Mouse (Mus musculus): ENCODE measurements at regions not wholly inside any gene's neighbourhood (a gene's known extent, or its start where the extent isn't known, plus 50 kb on each side); places are given as distances from the start of the nearest gene placed in this dataset.

DNA sequence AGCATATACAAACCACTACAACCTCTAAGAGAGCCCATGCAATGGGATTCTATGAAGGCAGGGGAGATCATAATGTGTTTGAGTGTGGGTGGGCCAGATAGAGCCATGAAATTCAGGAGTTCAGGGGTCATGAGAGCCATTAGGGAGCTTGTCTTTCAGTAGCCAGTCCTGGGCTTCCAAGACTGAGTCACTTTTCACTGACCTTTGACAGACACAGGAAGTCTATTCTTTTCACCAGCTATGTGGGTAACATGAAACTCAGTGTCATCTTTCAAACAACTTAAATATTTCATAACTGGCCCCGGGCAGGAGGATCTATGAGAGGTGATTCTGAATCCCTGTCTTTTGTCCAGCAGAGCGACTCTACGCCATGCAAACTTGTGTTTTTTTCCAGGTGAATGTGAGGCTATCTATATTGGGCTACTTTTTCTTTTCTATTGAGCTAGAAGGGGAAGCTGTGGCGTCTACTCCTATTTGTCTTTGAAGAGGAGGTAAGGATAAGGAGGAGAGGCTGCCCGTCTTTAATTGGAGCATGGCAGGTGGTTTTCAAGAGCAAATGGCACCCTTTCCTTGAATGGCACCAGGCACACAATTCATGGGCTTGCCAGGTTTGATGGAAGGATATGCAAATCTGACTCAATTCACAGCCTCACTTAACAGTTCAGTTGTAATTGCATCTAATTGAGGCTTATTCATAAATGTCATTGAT lies 95.6 kb upstream of the Chd2 start:
- Histone ChIP-seq H3K9me3 (peaks cover 5% of the 10 kb centered on the region), H3K9ac (replicated peaks) (no peak overlapping the region), H3K27ac (no peak overlapping the region), H3K4me3 (replicated peaks) (no peak overlapping the region), H3K4me2 (no peak overlapping the region), H3K27me3 (no peaks in the 10 kb centered on the region), H3K4me1 (replicated peaks) (no peaks in the 10 kb centered on the region), H3K36me3 (no peaks in the 10 kb centered on the region)
- ATAC-seq (ENCODE audit: insufficient number of reproducible peaks, insufficient read depth, low FRiP score, low TSS enrichment, low read depth), result no peak
- WGBS, result 68% methylated on average over 5 of the region's 5 CpGs

DNA sequence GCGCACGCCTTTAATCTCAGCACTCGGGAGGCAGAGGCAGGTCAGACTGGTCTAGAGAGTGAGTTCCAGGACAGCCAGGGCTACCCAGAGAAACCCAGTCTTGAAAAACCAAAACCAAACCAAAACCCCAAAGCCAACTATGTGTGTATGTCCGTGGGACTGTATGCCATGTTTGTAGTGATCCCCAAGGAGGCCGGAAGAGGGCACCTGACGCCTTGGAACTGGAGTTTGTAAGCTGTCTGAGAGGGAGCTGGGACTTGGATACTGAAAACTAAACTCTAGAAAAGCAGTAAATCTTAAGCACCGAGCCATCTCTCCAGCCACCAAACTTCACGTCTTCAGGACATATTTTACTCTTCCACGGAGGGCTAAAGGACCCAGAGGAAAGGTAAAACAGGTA lies 93.8 kb upstream of the Chd2 start:
- peaks cover 9% of the 10 kb centered on the region for H3K9me3 ChIP-seq
- WGBS, result 90% methylated on average over 9 of the region's 9 CpGs
- H3K4me1 ChIP-seq (replicated peaks), result no peaks in the 10 kb centered on the region
- no peaks in the 10 kb centered on the region for H3K27me3 ChIP-seq
- no peak overlapping the region for H3K9ac ChIP-seq (replicated peaks)
- no peak overlapping the region for H3K27ac ChIP-seq
- no peak overlapping the region for H3K4me2 ChIP-seq
- no peak overlapping the region for H3K4me3 ChIP-seq (replicated peaks)
- ATAC-seq (ENCODE audit: insufficient number of reproducible peaks, insufficient read depth, low FRiP score, low TSS enrichment, low read depth), result no peak
- H3K36me3 ChIP-seq, result no peaks in the 10 kb centered on the region

DNA sequence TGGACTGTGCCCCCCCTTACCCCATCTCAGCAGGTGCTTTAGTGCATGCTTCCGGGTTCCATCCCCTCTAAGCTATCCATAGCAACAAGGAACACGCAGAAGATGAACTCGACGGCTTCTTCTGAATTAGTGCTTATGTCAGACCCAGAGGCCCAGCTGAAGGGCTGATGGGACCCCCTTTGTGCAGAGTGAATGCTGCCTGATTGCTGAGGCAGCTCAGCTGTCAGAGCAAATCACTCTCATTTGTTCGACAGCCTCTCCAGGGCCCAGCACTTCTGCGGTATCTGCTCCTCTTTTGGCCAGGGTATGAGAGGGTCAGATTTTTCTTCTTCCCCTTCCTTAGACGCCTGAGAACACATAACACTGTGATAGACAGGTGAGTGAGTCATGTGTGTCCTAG lies 89.2 kb upstream of the Chd2 start:
- peaks cover 18% of the 10 kb centered on the region for H3K4me1 ChIP-seq (replicated peaks)
- H3K4me3 ChIP-seq (replicated peaks), result no peak overlapping the region
- ATAC-seq (ENCODE audit: insufficient number of reproducible peaks, insufficient read depth, low FRiP score, low TSS enrichment, low read depth), result no peak
- H3K36me3 ChIP-seq, result no peaks in the 10 kb centered on the region
- H3K27ac ChIP-seq, result no peak overlapping the region
- WGBS, result 84% methylated on average over 7 of the region's 7 CpGs
- no peaks in the 10 kb centered on the region for H3K27me3 ChIP-seq
- H3K4me2 ChIP-seq, result no peak overlapping the region
- peaks cover 9% of the 10 kb centered on the region for H3K9me3 ChIP-seq
- no peak overlapping the region for H3K9ac ChIP-seq (replicated peaks)

DNA sequence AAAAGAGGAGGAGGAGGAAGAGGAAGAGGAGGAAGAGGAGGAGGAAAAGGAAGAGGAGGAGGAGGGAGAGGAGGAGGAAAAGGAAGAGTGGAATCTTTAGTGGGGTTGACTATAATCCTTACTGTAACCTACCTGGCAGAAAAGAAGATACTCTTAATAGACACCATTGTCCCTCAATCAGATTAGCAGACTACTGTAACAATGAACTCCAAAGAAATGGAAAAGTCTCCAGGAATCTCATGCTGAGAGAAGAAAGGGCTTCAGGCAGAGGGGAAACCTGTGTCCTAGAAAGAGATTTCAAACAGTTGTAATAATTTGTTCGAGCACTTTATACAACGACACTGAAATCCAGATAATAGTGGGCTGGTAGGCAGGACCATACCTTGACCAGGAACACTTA lies 87.6 kb upstream of the Chd2 start:
- ATAC-seq (ENCODE audit: insufficient number of reproducible peaks, insufficient read depth, low FRiP score, low TSS enrichment, low read depth), result no peak
- H3K9me3 ChIP-seq, result peaks cover 9% of the 10 kb centered on the region
- no peaks in the 10 kb centered on the region for H3K36me3 ChIP-seq
- H3K4me2 ChIP-seq, result no peak overlapping the region
- H3K27me3 ChIP-seq, result no peaks in the 10 kb centered on the region
- H3K27ac ChIP-seq, result no peak overlapping the region
- H3K4me1 ChIP-seq (replicated peaks), result peaks cover 25% of the 10 kb centered on the region
- H3K9ac ChIP-seq (replicated peaks), result no peak overlapping the region
- H3K4me3 ChIP-seq (replicated peaks), result no peak overlapping the region
- 81% methylated on average over 2 of the region's 2 CpGs for WGBS

DNA sequence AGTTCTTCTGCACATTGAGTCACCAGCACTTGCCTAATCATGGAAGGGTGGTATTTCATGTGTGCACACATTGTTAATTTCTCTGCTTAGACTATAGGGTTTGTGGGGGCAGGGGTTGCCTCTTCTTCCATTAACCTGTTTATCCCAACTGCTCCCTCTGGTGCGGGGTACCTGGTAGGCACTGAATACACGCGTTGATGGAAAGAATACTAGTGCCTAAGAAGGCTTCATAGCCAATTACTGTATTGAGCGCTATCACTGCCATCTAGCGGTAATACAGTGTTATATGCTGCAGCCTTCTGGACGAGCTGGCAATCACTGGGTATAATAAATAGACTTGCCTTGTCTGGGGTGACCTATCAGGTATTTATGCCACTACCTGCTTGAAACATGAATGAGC lies 86.4 kb upstream of the Chd2 start:
- no peaks in the 10 kb centered on the region for H3K36me3 ChIP-seq
- no peak overlapping the region for H3K4me2 ChIP-seq
- H3K4me3 ChIP-seq (replicated peaks), result no peak overlapping the region
- H3K27me3 ChIP-seq, result no peaks in the 10 kb centered on the region
- H3K4me1 ChIP-seq (replicated peaks), result peaks cover 29% of the 10 kb centered on the region
- WGBS, result under 1% methylated on average over 6 of the region's 6 CpGs
- peak; percentile 71 for ATAC-seq (ENCODE audit: insufficient number of reproducible peaks, insufficient read depth, low FRiP score, low TSS enrichment, low read depth)
- no peak overlapping the region for H3K27ac ChIP-seq
- no peak overlapping the region for H3K9ac ChIP-seq (replicated peaks)
- H3K9me3 ChIP-seq, result peaks cover 9% of the 10 kb centered on the region

DNA sequence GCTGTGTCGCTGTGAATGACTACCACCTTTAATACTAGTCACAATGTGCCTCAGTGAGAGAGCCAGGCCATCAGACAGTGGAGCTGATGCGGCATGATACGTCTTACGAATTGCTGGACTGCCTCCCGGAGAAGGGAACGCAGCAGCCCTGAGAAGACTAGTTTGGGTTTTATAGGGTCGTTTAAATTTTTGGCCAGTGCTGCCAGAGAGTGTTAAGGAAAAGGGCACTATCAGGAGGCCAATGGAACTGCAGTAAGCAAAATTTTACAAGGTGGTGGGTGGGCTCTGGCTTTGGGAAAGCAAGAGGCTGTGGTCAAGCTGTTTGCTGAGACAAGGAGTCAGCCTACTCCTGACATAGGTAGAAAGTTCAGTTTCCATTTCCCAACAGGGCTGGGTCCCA lies 84.7 kb upstream of the Chd2 start:
- H3K9me3 ChIP-seq, result no peaks in the 10 kb centered on the region
- peak overlapping the region; percentile 39 for H3K4me2 ChIP-seq
- H3K4me3 ChIP-seq (replicated peaks), result no peak overlapping the region
- H3K36me3 ChIP-seq, result no peaks in the 10 kb centered on the region
- H3K9ac ChIP-seq (replicated peaks), result no peak overlapping the region
- H3K4me1 ChIP-seq (replicated peaks), result peaks cover 29% of the 10 kb centered on the region
- H3K27ac ChIP-seq, result peak overlapping the region; percentile 66
- no peaks in the 10 kb centered on the region for H3K27me3 ChIP-seq
- ATAC-seq (ENCODE audit: insufficient number of reproducible peaks, insufficient read depth, low FRiP score, low TSS enrichment, low read depth), result peak; percentile 40; the same call in 1 of the 2 replicates
- 22% methylated on average over 7 of the region's 7 CpGs for WGBS

DNA sequence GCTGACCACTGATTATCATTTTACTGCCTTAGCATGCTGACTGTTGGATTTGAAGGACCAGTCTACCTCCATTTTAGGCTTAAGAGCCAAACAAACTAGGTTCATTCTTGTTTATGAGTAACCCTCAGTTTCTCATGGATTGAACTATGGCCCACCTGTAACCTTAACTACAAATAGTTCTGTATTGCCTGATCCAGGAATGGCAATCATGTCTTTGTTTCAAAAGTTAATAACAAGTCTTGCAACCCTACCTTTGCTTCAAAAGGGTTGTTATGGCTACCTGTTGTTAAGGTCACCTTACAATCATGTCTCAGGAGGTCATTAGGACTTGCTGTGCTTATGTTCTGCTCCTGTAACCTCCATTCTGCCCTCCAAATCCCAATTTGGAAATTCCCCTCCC lies 84.0 kb upstream of the Chd2 start:
- no peaks in the 10 kb centered on the region for H3K27me3 ChIP-seq
- H3K9me3 ChIP-seq, result no peaks in the 10 kb centered on the region
- no peaks in the 10 kb centered on the region for H3K36me3 ChIP-seq
- H3K4me3 ChIP-seq (replicated peaks), result no peak overlapping the region
- H3K27ac ChIP-seq, result peak overlapping the region; percentile 66
- H3K4me2 ChIP-seq, result peak overlapping the region; percentile 39; the same call in 1 of the 2 replicates
- peaks cover 29% of the 10 kb centered on the region for H3K4me1 ChIP-seq (replicated peaks)
- ATAC-seq (ENCODE audit: insufficient number of reproducible peaks, insufficient read depth, low FRiP score, low TSS enrichment, low read depth), result no peak
- H3K9ac ChIP-seq (replicated peaks), result no peak overlapping the region

DNA sequence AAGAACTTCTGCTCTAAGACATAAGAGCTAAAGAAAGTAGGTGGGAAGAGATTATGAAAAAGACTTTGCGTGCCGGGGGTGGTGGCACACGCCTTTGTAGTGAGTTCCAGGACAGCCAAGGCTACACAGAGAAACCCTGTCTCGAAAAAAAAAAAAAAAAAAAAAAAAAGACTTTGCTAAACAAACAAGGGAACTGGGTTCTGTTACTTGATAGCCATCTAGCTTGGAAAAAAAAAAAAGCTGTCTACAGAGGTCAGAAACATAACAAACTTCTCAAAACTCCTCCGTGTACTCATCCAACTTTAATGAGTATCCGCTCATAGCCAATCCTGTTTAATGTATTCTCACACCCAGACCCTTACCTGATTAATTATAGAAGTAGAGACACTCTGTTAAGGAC lies 83.4 kb upstream of the Chd2 start:
- H3K4me3 ChIP-seq (replicated peaks), result no peak overlapping the region
- 64% methylated on average over 6 of the region's 6 CpGs for WGBS
- ATAC-seq (ENCODE audit: insufficient number of reproducible peaks, insufficient read depth, low FRiP score, low TSS enrichment, low read depth), result no peak

DNA sequence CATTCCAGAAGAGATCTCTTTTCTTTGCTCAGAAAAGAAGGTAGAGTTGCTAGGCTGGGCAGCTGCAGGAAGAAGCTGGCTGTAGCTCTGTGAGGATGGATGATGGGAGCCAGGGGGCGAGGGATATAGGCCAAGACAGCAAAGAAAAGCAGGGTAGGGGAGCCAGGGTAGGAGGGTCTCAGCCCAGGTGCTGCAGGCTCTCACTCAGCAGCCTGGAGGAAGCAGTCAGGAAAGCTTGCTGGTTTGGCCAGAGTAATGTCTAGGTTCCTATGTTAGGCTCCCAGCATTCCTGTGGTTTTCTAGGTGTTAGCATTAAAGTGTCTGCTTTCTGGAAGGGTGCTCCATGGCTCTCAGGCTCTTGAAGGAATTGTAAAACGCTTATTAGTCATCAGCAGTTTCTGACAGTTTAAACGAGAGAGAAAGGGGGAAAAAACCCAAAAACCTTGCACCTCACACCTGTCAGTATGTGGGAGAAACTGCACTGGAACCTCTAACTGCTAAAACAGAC lies 82.5 kb upstream of the Chd2 start:
- Histone ChIP-seq H3K4me1 (replicated peaks) (peaks cover 29% of the 10 kb centered on the region), H3K36me3 (no peaks in the 10 kb centered on the region), H3K4me2 (no peak overlapping the region), H3K27ac (peak overlapping the region; percentile 72), H3K9ac (replicated peaks) (no peak overlapping the region), H3K27me3 (no peaks in the 10 kb centered on the region), H3K9me3 (no peaks in the 10 kb centered on the region), H3K4me3 (replicated peaks) (no peak overlapping the region)
- no peak for ATAC-seq (ENCODE audit: insufficient number of reproducible peaks, insufficient read depth, low FRiP score, low TSS enrichment, low read depth)
- WGBS, result 70% methylated on average over 3 of the region's 3 CpGs

More for the DNA sequence above, 83.4 kb upstream of the Chd2 start:
- Histone ChIP-seq H3K9ac (replicated peaks) (no peak overlapping the region), H3K27ac (no peak overlapping the region), H3K9me3 (no peaks in the 10 kb centered on the region), H3K27me3 (no peaks in the 10 kb centered on the region), H3K4me2 (no peak overlapping the region), H3K36me3 (no peaks in the 10 kb centered on the region), H3K4me1 (replicated peaks) (peaks cover 29% of the 10 kb centered on the region)

DNA sequence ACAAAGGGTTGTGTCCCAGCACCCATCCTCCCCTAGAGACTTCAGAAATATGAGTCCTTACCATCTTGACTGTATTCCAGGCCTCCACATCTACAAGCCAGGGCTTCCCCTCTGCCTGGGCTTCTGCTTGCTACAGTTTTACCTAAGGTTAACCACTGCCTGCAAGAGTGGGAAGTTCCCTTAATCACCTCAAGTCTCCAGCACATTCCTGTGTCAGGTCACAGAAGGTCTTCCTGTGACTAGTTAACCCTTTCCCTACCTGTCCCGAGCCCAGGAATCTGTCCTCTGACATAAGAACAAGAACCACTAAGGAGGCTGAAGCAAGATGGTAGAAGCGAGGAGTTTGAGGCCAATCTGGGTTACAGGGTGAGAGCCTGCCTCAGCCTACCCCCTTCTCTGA lies 80.8 kb upstream of the Chd2 start:
- 63% methylated on average over 2 of the region's 2 CpGs for WGBS
- Histone ChIP-seq H3K27me3 (no peaks in the 10 kb centered on the region), H3K9me3 (no peaks in the 10 kb centered on the region), H3K4me2 (no peak overlapping the region), H3K9ac (replicated peaks) (no peak overlapping the region), H3K4me1 (replicated peaks) (peaks cover 23% of the 10 kb centered on the region), H3K4me3 (replicated peaks) (no peak overlapping the region), H3K27ac (no peak overlapping the region), H3K36me3 (no peaks in the 10 kb centered on the region)
- no peak for ATAC-seq (ENCODE audit: insufficient number of reproducible peaks, insufficient read depth, low FRiP score, low TSS enrichment, low read depth)

DNA sequence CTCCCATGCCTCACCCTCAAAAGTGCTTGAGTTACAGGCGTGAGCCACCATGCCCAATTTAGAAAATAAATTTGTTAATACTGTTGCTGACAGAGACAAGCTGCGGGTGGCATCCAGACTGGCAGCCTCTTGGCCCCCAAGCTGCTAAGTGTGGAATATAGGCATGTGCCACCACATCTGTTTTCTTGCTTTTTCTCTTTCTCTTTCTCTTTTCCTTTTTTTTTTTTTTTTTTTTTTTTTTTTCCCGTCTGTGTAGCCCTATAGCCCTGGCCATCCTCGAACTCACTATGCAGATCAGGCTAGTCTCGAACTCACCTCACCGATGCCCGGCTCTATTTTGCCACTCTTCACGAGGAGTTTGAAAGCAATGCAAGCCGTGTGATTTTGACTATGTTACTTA lies 78.7 kb upstream of the Chd2 start:
- Histone ChIP-seq H3K27me3 (no peaks in the 10 kb centered on the region), H3K27ac (no peak overlapping the region), H3K4me2 (no peak overlapping the region), H3K9me3 (no peaks in the 10 kb centered on the region), H3K36me3 (no peaks in the 10 kb centered on the region), H3K4me3 (replicated peaks) (no peak overlapping the region), H3K4me1 (replicated peaks) (peaks cover 24% of the 10 kb centered on the region), H3K9ac (replicated peaks) (no peak overlapping the region)
- no peak for ATAC-seq (ENCODE audit: insufficient number of reproducible peaks, insufficient read depth, low FRiP score, low TSS enrichment, low read depth)
- 86% methylated on average over 9 of the region's 9 CpGs for WGBS

Measured in limb, embryonic 12.5 days (tissue).